Mouse (Mus musculus) cortical plate, adult 2 months (tissue): ENCODE measurements around the gene Golt1a. TPM values are rescaled to one million over a fixed set of nuclear protein-coding genes. Genes with fewer than 3 reads are reported as not detected.

Source experiments
- H3K27ac ChIP-seq: fragments of 200-500 bp; 2 replicates; pipeline ENCODE4 v1.5.1; 2012; ENCODE audit warnings: low read length, control low read depth, inconsistent platforms; ENCODE audit not compliant: insufficient read depth
- H3K4me1 ChIP-seq: fragments of 200-500 bp; 2 replicates; pipeline ENCODE4 v1.6.1; 2011; ENCODE audit warnings: low read length; ENCODE audit not compliant: control insufficient read depth, insufficient read depth
- H3K4me3 ChIP-seq: fragments of 200-500 bp; 2 replicates; pipeline ENCODE4 v1.5.1; 2011; ENCODE audit warnings: mild to moderate bottlenecking, low read length, control low read depth; ENCODE audit not compliant: insufficient read depth
- CTCF ChIP-seq: fragments of 200-500 bp; IDR thresholded peaks from 2 replicates; pipeline ENCODE4 v1.5.1; 2011; ENCODE audit warnings: mild to moderate bottlenecking, control low read depth, low read length; ENCODE audit not compliant: insufficient read depth; ENCODE audit errors: extremely low read depth
- POLR2A ChIP-seq: fragments of 200-500 bp; IDR thresholded peaks from 2 replicates; pipeline ENCODE4 v1.6.1; 2011; ENCODE audit warnings: mild to moderate bottlenecking, low read length, control low read depth; ENCODE audit not compliant: insufficient read depth; ENCODE audit errors: extremely low read depth
- polyA plus RNA-seq: library from polyadenylated mRNA; depleted of rRNA; stranded (reverse); fragments of >200 nt; gene quantifications from 2 replicates; pipeline ENCODE4 v1.2.3, GENCODE M21; 2012

Gene Golt1a
- polyA plus RNA-seq, 1 experiment: 0.56 TPM

- Histone ChIP-seq H3K4me1 (no peaks in the 10 kb centered on the region), H3K4me3 (no peak overlapping the region), H3K27ac (no peak overlapping the region)
- TF ChIP-seq CTCF: no peak
- TF ChIP-seq POLR2A: no peak
Measured at GRCm38 (mm10) chr1:133344357-133344756, 34.8 kb downstream of the Golt1a start.

- TF ChIP-seq CTCF (no peak), POLR2A (no peak)
- Histone ChIP-seq H3K4me1 (no peaks in the 10 kb centered on the region), H3K4me3 (no peak overlapping the region), H3K27ac (no peak overlapping the region)
Measured at GRCm38 (mm10) chr1:133346531-133346930, 36.9 kb downstream of the Golt1a start.

GRCm38 (mm10) chr1:133347226-133347625 lies 37.6 kb downstream of the Golt1a start:
- H3K4me1 ChIP-seq: no peaks in the 10 kb centered on the region
- no peak overlapping the region for H3K4me3 ChIP-seq
- no peak for TF ChIP-seq CTCF
- no peak for TF ChIP-seq POLR2A
- H3K27ac ChIP-seq: no peak overlapping the region

GRCm38 (mm10) chr1:133347693-133348520 lies 38.3 kb downstream of the Golt1a start:
- TF ChIP-seq CTCF (no peak), POLR2A (no peak)
- no peak overlapping the region for H3K4me3 ChIP-seq
- H3K4me1 ChIP-seq: no peaks in the 10 kb centered on the region
- no peak overlapping the region for H3K27ac ChIP-seq

GRCm38 (mm10) chr1:133350210-133350609 lies 40.6 kb downstream of the Golt1a start, which contains the start of gene Ren1:
Gene Ren1 (plus strand): TSS chr1:133350510.
- TF ChIP-seq POLR2A (no peak), CTCF (no peak)
- Histone ChIP-seq H3K27ac (no peak within 1 kb of the TSS), H3K4me3 (no peak within 1 kb of the TSS), H3K4me1 (no peaks in the 10 kb centered on the region)

GRCm38 (mm10) chr1:133351762-133352161 lies 42.2 kb downstream of the Golt1a start:
- Histone ChIP-seq H3K4me3 (no peak overlapping the region), H3K27ac (no peak overlapping the region), H3K4me1 (no peaks in the 10 kb centered on the region)
- TF ChIP-seq POLR2A (no peak), CTCF (no peak)

- Histone ChIP-seq H3K27ac (no peak overlapping the region), H3K4me1 (no peaks in the 10 kb centered on the region), H3K4me3 (no peak overlapping the region)
- TF ChIP-seq POLR2A: no peak
- peak; percentile 100 for TF ChIP-seq CTCF
Measured at GRCm38 (mm10) chr1:133353371-133353809, 43.8 kb downstream of the Golt1a start.

- no peak overlapping the region for H3K4me3 ChIP-seq
- no peaks in the 10 kb centered on the region for H3K4me1 ChIP-seq
- no peak overlapping the region for H3K27ac ChIP-seq
- no peak for TF ChIP-seq POLR2A
- no peak for TF ChIP-seq CTCF
Measured at GRCm38 (mm10) chr1:133355469-133355868, 45.9 kb downstream of the Golt1a start.

GRCm38 (mm10) chr1:133355912-133356311 lies 46.3 kb downstream of the Golt1a start:
- TF ChIP-seq POLR2A (no peak), CTCF (no peak)
- no peaks in the 10 kb centered on the region for H3K4me1 ChIP-seq
- no peak overlapping the region for H3K27ac ChIP-seq
- no peak overlapping the region for H3K4me3 ChIP-seq

- no peak overlapping the region for H3K4me3 ChIP-seq
- TF ChIP-seq CTCF: no peak
- TF ChIP-seq POLR2A: no peak
Measured at GRCm38 (mm10) chr1:133356330-133356729, 46.7 kb downstream of the Golt1a start.

GRCm38 (mm10) chr1:133361006-133361405 lies 51.4 kb downstream of the Golt1a start:
- Histone ChIP-seq H3K4me1 (no peaks in the 10 kb centered on the region), H3K4me3 (no peak overlapping the region), H3K27ac (no peak overlapping the region)
- no peak for TF ChIP-seq POLR2A
- TF ChIP-seq CTCF: no peak

More at GRCm38 (mm10) chr1:133356330-133356729, 46.7 kb downstream of the Golt1a start:
- H3K4me1 ChIP-seq: no peaks in the 10 kb centered on the region
- H3K27ac ChIP-seq: no peak overlapping the region
